Mouse (Mus musculus) CH12.LX (cell line): ENCODE results near the gene Ppip5k1. TPM values are rescaled to one million over a fixed set of nuclear protein-coding genes. Genes with fewer than 3 reads are reported as not detected.

ENCODE experiments used
- DNase-seq: peaks from one replicate; pipeline ENCODE4 v3.0.0-alpha.2; 2013; ENCODE audit errors: extremely low read depth
- H3K27ac ChIP-seq: 2 replicates; pipeline ENCODE4 v1.5.1; 2012; ENCODE audit warnings: low read depth, mild to moderate bottlenecking, control low read depth, moderate library complexity; ENCODE audit not compliant: insufficient read depth
- H3K27me3 ChIP-seq: replicated peaks from 2 replicates; pipeline ENCODE3; 2012; ENCODE audit warnings: inconsistent platforms
- H3K36me3 ChIP-seq, 2 experiments: replicated peaks in 1 of 2; 2 replicates each; pipeline versions ENCODE3 to v1.6.1; 2012; ENCODE audit warnings: inconsistent platforms in 1 of 2, low read length in 1 of 2, mild to moderate bottlenecking in 1 of 2, mixed read lengths in 1 of 2, moderate library complexity in 1 of 2; ENCODE audit not compliant: control insufficient read depth in 1 of 2, insufficient read depth in 1 of 2
- H3K4me1 ChIP-seq, 2 experiments: 2 replicates each; pipeline ENCODE4 v1.6.1; 2012; ENCODE audit warnings: inconsistent platforms in 1 of 2, moderate library complexity in 1 of 2; ENCODE audit not compliant: insufficient read depth in 2 of 2, control insufficient read depth in 1 of 2
- H3K4me2 ChIP-seq: 2 replicates; pipeline ENCODE4 v1.6.1; 2012; ENCODE audit warnings: low read depth, mild to moderate bottlenecking, control low read depth; ENCODE audit not compliant: poor library complexity, insufficient read depth, severe bottlenecking
- H3K4me3 ChIP-seq, 3 experiments: fragments of 150-350 bp in 1 of 3; sonication (generic) in 1 of 3; replicated peaks in 1 of 3; 2 replicates each; pipeline versions ENCODE3 to v1.5.1; 2011 to 2012; ENCODE audit warnings: low read depth in 2 of 3, low read length in 2 of 3, mild to moderate bottlenecking in 2 of 3, moderate library complexity in 2 of 3, control low read depth in 1 of 3, improper control_type of control experiment in 1 of 3, inconsistent platforms in 1 of 3, mixed read lengths in 1 of 3; ENCODE audit not compliant: poor library complexity in 1 of 3
- H3K79me2 ChIP-seq: replicated peaks from 2 replicates; pipeline ENCODE4 v1.6.1; 2012; ENCODE audit warnings: mild to moderate bottlenecking, moderate library complexity; ENCODE audit not compliant: control insufficient read depth, poor library complexity, insufficient read depth, severe bottlenecking; ENCODE audit errors: extremely low read depth
- H3K9ac ChIP-seq: 2 replicates; pipeline ENCODE4 v1.6.1; 2012; ENCODE audit warnings: low read depth, mild to moderate bottlenecking, control low read depth, moderate library complexity; ENCODE audit not compliant: insufficient read depth
- H3K9me3 ChIP-seq: replicated peaks from 2 replicates; pipeline ENCODE3; 2012; ENCODE audit warnings: low read length, inconsistent platforms, mixed read lengths
- BHLHE40 ChIP-seq: IDR thresholded peaks from 2 replicates; pipeline ENCODE4 v1.6.1; 2011; ENCODE audit warnings: mild to moderate bottlenecking, low read depth, low read length, improper control_type of control experiment
- CTCF ChIP-seq, 2 experiments: IDR thresholded peaks in 1 of 2; conservative IDR thresholded peaks in 1 of 2; 2 replicates each; pipeline ENCODE4 v1.5.1; 2011 to 2012; ENCODE audit warnings: low read depth in 2 of 2, low read length in 2 of 2, improper control_type of control experiment in 1 of 2, inconsistent platforms in 1 of 2, mild to moderate bottlenecking in 1 of 2, moderate library complexity in 1 of 2
- GABPA ChIP-seq: IDR thresholded peaks from 2 replicates; pipeline ENCODE4 v1.6.1; 2012; ENCODE audit warnings: low read depth, low read length, improper control_type of control experiment, inconsistent platforms; ENCODE audit not compliant: insufficient replicate concordance
- KAT2A ChIP-seq: IDR thresholded peaks from 2 replicates; pipeline ENCODE4 v1.6.1; 2012; ENCODE audit warnings: low read length, improper control_type of control experiment, inconsistent platforms; ENCODE audit not compliant: insufficient replicate concordance
- MAFK ChIP-seq: IDR thresholded peaks from 2 replicates; pipeline ENCODE4 v1.6.1; 2011; ENCODE audit warnings: low read length, improper control_type of control experiment; ENCODE audit not compliant: insufficient replicate concordance
- MAX ChIP-seq: IDR thresholded peaks from 2 replicates; pipeline ENCODE4 v1.6.1; 2011; ENCODE audit warnings: low read length, improper control_type of control experiment
- MAZ ChIP-seq: IDR thresholded peaks from 2 replicates; pipeline ENCODE4 v1.6.1; 2012; ENCODE audit warnings: low read depth, mild to moderate bottlenecking, inconsistent platforms, low read length, improper control_type of control experiment, moderate library complexity
- NELFE ChIP-seq: IDR thresholded peaks from 2 replicates; pipeline ENCODE4 v1.6.1; 2011; ENCODE audit warnings: low read depth, low read length, improper control_type of control experiment
- POLR2A ChIP-seq: IDR thresholded peaks from 2 replicates; pipeline ENCODE4 v1.6.1; 2011; ENCODE audit warnings: low read depth, mild to moderate bottlenecking, improper control_type of control experiment, low read length
- POLR2AphosphoS2 ChIP-seq: IDR thresholded peaks from 2 replicates; pipeline ENCODE4 v1.6.1; 2011; ENCODE audit warnings: low read depth, low read length, improper control_type of control experiment
- RAD21 ChIP-seq: IDR thresholded peaks from 2 replicates; pipeline ENCODE4 v1.6.1; 2011; ENCODE audit warnings: low read depth, mild to moderate bottlenecking, low read length, improper control_type of control experiment, moderate library complexity
- RCOR1 ChIP-seq: conservative IDR thresholded peaks from 2 replicates; pipeline ENCODE4 v1.6.1; 2012; ENCODE audit warnings: low read depth, mild to moderate bottlenecking, inconsistent platforms, low read length, improper control_type of control experiment
- SMC3 ChIP-seq: IDR thresholded peaks from 2 replicates; pipeline ENCODE4 v1.6.1; 2011; ENCODE audit warnings: low read depth, low read length, improper control_type of control experiment
- TCF12 ChIP-seq: IDR thresholded peaks from 2 replicates; pipeline ENCODE4 v1.6.1; 2014; ENCODE audit warnings: low read depth, mild to moderate bottlenecking, inconsistent platforms, low read length, improper control_type of control experiment
- USF2 ChIP-seq: conservative IDR thresholded peaks from 2 replicates; pipeline ENCODE4 v1.6.1; 2011; ENCODE audit warnings: low read depth, low read length, improper control_type of control experiment
- ZMIZ1 ChIP-seq: IDR thresholded peaks from 2 replicates; pipeline ENCODE4 v1.6.1; 2012; ENCODE audit warnings: low read depth, mild to moderate bottlenecking, inconsistent platforms, low read length, improper control_type of control experiment
- dilution Hi-C: fragments of 300-500 bp; cut with MboI; formaldehyde crosslinking; loops from 2 replicates; pipeline ENCODE4 v1.14.3; 2020; ENCODE audit warnings: low sequenced_read_pairs; ENCODE audit not compliant: extremely low pct_unique_long_range_greater_than_20kb, extremely low pct_ligation_motif_present
- in situ Hi-C: fragments of 300-500 bp; cut with MboI; formaldehyde crosslinking; loops from 3 replicates; pipeline ENCODE4 v1.14.3; 2019; ENCODE audit warnings: low sequenced_read_pairs, low pct_ligation_motif_present, low pct_unique_long_range_greater_than_20kb, mixed read lengths
- polyA plus RNA-seq: library from polyadenylated mRNA; unstranded; fragments of >175 nt; gene quantifications from 2 replicates; pipeline ENCODE4 v1.2.1, GENCODE M21; 2012; ENCODE audit warnings: low read depth; ENCODE audit not compliant: insufficient read length
- total RNA-seq, 2 experiments: library from RNA; depleted of rRNA; stranded (reverse); fragments of 300-350 nt in 1 of 2; fragments of >200 nt in 1 of 2; gene quantifications; 2 replicates each; pipeline ENCODE4 v1.2.3; 2012 to 2014

Gene Ppip5k1
- total and polyA plus RNA-seq, 3 experiments = 4.6 to 11.9 (median 10.4) TPM

DNA sequence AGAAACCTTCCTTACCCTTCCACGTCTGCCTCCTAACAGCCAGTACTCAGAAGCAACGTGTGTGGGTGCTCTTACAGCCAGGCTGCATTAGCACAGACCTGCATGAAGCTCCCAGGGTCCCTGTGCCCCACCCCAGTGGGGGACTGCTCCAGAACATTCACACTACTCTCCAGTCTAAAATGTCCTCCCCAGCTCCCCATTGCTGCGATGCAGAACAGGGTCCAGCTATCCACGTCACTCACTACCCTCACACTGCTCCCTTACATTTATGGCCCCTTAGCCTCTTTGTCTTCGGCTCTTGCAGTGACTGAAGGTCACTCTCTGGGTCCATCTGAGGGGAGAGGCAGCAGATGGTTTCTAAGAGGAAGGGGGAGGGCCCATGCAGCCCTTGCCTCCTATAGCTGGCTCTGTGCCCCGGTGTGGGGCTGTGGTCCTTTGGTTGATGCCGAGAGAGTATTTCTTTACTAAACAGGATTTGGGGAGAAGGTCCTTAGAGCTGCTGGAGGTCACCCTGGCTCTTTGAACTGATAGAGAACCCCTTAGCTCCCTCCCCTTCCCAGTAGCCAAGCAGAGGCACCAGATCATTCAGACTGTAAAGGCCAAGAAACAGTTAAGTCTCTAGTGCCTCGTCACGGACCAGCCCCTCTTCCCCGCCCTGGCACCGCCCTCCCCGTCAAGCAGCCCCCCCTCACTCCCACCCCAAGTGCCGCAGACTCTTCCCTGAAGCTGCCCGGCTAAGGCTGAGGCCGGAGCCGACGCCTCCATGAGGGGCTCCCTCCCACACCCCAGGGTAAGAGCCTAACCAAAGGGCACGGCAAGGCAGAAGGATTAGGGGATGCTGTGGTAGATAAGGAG lies 60.2 kb downstream of the Ppip5k1 start:
- peak overlapping the region in 2 of 3 experiments; percentile 9 to 43 for H3K4me3 ChIP-seq
- H3K9me3 ChIP-seq = no peaks in the 10 kb centered on the region
- peaks cover 11% of the 10 kb centered on the region for H3K27me3 ChIP-seq
- in situ Hi-C loops = no loop called here
- peaks cover 0 to 13% of the 10 kb centered on the region in 2 experiments for H3K36me3 ChIP-seq
- peaks cover 22 to 56% of the 10 kb centered on the region in 2 experiments for H3K4me1 ChIP-seq
- H3K27ac ChIP-seq = no peak overlapping the region
- no peak for TF ChIP-seq ZMIZ1
- TF ChIP-seq NELFE = no peak
- TF ChIP-seq RCOR1 = no peak
- no peak for TF ChIP-seq MAX
- no peaks in the 10 kb centered on the region for H3K79me2 ChIP-seq
- no peak overlapping the region for H3K9ac ChIP-seq
- DNase-seq = no peak
- no peak overlapping the region; the same call in 1 of the 2 replicates for H3K4me2 ChIP-seq
- dilution Hi-C loops = no loop called here

DNA sequence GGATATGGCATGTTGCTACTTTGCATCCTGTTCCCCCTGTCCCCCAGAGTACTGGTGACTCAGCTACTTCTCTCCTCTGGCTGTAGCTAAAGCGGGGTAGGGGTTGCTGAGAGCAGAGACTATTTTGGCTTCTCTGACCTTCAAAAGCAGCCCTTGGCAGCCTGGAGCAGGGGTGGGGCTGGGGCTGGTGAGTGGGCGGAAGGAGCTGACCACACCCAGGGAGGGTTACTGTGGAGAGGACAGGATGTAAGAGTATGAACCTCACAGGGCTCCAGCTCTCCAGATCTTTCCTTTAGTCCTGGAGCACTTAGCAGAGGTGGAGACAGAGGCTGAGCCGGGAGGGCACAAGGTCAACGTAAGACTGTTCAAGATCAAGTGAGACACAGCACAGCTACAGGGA lies 61.0 kb downstream of the Ppip5k1 start:
- Histone ChIP-seq H3K36me3 (peaks cover 0 to 5% of the 10 kb centered on the region in 2 experiments), H3K27me3 (peaks cover 13% of the 10 kb centered on the region), H3K4me1 (peaks cover 25 to 60% of the 10 kb centered on the region in 2 experiments), H3K9ac (no peak overlapping the region), H3K27ac (no peak overlapping the region), H3K4me3 (peak overlapping the region in 2 of 3 experiments; percentile 9 to 43), H3K9me3 (no peaks in the 10 kb centered on the region), H3K79me2 (no peaks in the 10 kb centered on the region), H3K4me2 (peak overlapping the region; percentile 7; the same call in 1 of the 2 replicates)
- no peak for TF ChIP-seq POLR2A
- peak; percentile 11; the same call in 1 of the 2 replicates for TF ChIP-seq MAFK
- in situ Hi-C loops (no loop called here), dilution Hi-C loops (no loop called here)
- peak; percentile 75 for DNase-seq

- H3K9me3 ChIP-seq = no peaks in the 10 kb centered on the region
- no peak overlapping the region for H3K27ac ChIP-seq
- no peak for DNase-seq
- in situ Hi-C loops (no loop called here), dilution Hi-C loops (no loop called here)
- H3K27me3 ChIP-seq = peaks cover 22% of the 10 kb centered on the region
- no peaks in the 10 kb centered on the region for H3K79me2 ChIP-seq
- TF ChIP-seq RAD21 (peak; percentile 23), USF2 (no peak), BHLHE40 (no peak), TCF12 (no peak), KAT2A (no peak), GABPA (no peak), MAZ (no peak), SMC3 (no peak), CTCF (conservative IDR thresholded peaks at IDR 0.05 in 1 of 2, IDR thresholded peaks at IDR 0.05 in 1 of 2; ENCODE audit: low read depth in 2 of 2, low read length in 2 of 2) (peak in 1 of 2 experiments; percentile 26; a peak in 1 of 4 replicates), POLR2AphosphoS2 (no peak), ZMIZ1 (no peak)
- peaks cover 25 to 67% of the 10 kb centered on the region in 2 experiments for H3K4me1 ChIP-seq
- no peaks in the 10 kb centered on the region for H3K36me3 ChIP-seq
- no peak overlapping the region for H3K9ac ChIP-seq
- H3K4me2 ChIP-seq = no peak overlapping the region
- no peak overlapping the region for H3K4me3 ChIP-seq
These were observed 62.7 kb downstream of the Ppip5k1 start for GRCm38 (mm10) chr2:121292316-121293013.
